Mouse (Mus musculus) cerebellum, adult 2 months (tissue): ENCODE results near the gene Zwint.

ENCODE experiments used
- CTCF ChIP-seq: fragments of 200-500 bp; IDR thresholded peaks from 2 replicates; pipeline ENCODE4 v1.5.1; 2011; ENCODE audit warnings: low read depth, mild to moderate bottlenecking, control low read depth, low read length, moderate library complexity, borderline replicate concordance; ENCODE audit not compliant: insufficient read depth
- POLR2A ChIP-seq: fragments of 200-500 bp; IDR thresholded peaks from 2 replicates; pipeline ENCODE4 v1.6.1; 2011; ENCODE audit warnings: low read length, control low read depth, borderline replicate concordance; ENCODE audit not compliant: insufficient read depth

GRCm38 (mm10) chr10:72675971-72676370, 21.3 kb downstream of the Zwint start:
- TF ChIP-seq CTCF (no peak), POLR2A (no peak)
